Mouse (Mus musculus): ENCODE measurements around the gene Olfr186. TPM values are rescaled to one million over a fixed set of nuclear protein-coding genes. Genes with fewer than 3 reads are reported as not detected.

Gene Olfr186
- polyA plus RNA-seq, 1 experiment from 2014 or later: not detected

Other genes starting within 250 kb of the Olfr186 start
- not detected in 2 replicates for gene Olfr173, start 230.0 kb downstream of the Olfr186 start, polyA plus RNA-seq (2015; fragmentation: Nextera tagmentation; extraction: Ambion mirVana)
- gene Olfr175-ps1, start 203.5 kb downstream of the Olfr186 start, polyA plus RNA-seq (2015; fragmentation: Nextera tagmentation; extraction: Ambion mirVana): not detected in 2 replicates
- not detected in 2 replicates for gene Olfr177, start 155.5 kb downstream of the Olfr186 start, polyA plus RNA-seq (2015; fragmentation: Nextera tagmentation; extraction: Ambion mirVana)
- gene Olfr178, start 138.2 kb downstream of the Olfr186 start, polyA plus RNA-seq (2015; fragmentation: Nextera tagmentation; extraction: Ambion mirVana): not detected in 2 replicates
- gene Olfr181, start 101.5 kb downstream of the Olfr186 start, polyA plus RNA-seq (2015; fragmentation: Nextera tagmentation; extraction: Ambion mirVana): not detected in 2 replicates
- not detected in 2 replicates for gene Olfr180, start 100.9 kb downstream of the Olfr186 start, polyA plus RNA-seq (2015; fragmentation: Nextera tagmentation; extraction: Ambion mirVana)
- gene Olfr183, start 34.9 kb downstream of the Olfr186 start, polyA plus RNA-seq (2015; fragmentation: Nextera tagmentation; extraction: Ambion mirVana): not detected in 2 replicates
- not detected in 2 replicates for gene Olfr187, start 9.5 kb upstream of the Olfr186 start, polyA plus RNA-seq (2015; fragmentation: Nextera tagmentation; extraction: Ambion mirVana)
- not detected in 2 replicates for gene Olfr190, start 47.7 kb upstream of the Olfr186 start, polyA plus RNA-seq (2015; fragmentation: Nextera tagmentation; extraction: Ambion mirVana)
- gene Olfr191, start 59.5 kb upstream of the Olfr186 start, polyA plus RNA-seq (2015; fragmentation: Nextera tagmentation; extraction: Ambion mirVana): not detected in 2 replicates
- gene Olfr193, start 81.6 kb upstream of the Olfr186 start, polyA plus RNA-seq (2015; fragmentation: Nextera tagmentation; extraction: Ambion mirVana): not detected in 2 replicates
- gene Olfr194, start 90.8 kb upstream of the Olfr186 start, polyA plus RNA-seq (2015; fragmentation: Nextera tagmentation; extraction: Ambion mirVana): not detected in 2 replicates
- not detected in 2 replicates for gene Olfr195, start 116.8 kb upstream of the Olfr186 start, polyA plus RNA-seq (2015; fragmentation: Nextera tagmentation; extraction: Ambion mirVana)
- not detected in 2 replicates for gene Olfr196, start 140.2 kb upstream of the Olfr186 start, polyA plus RNA-seq (2015; fragmentation: Nextera tagmentation; extraction: Ambion mirVana)
- gene Olfr198, start 173.2 kb upstream of the Olfr186 start, polyA plus RNA-seq (2015; fragmentation: Nextera tagmentation; extraction: Ambion mirVana): not detected in 2 replicates
- not detected in 2 replicates for gene Olfr199, start 189.5 kb upstream of the Olfr186 start, polyA plus RNA-seq (2015; fragmentation: Nextera tagmentation; extraction: Ambion mirVana)
- gene Olfr201, start 242.3 kb upstream of the Olfr186 start, polyA plus RNA-seq (2015; fragmentation: Nextera tagmentation; extraction: Ambion mirVana): not detected in 2 replicates

Measured in midbrain, embryonic 15.5 days (tissue).